In genomic region chr4:135904810-135905209, GRCm38 (mm10) we compare ENCODE assay signal across 26 mouse cellular contexts. TPM values are rescaled to one million over a fixed set of nuclear protein-coding genes. Genes with fewer than 3 reads are reported as not detected.
DNase-seq lines count a peak whose midpoint lies in the region; ATAC-seq and TF ChIP-seq lines count a peak whose summit lies in the region.
"Had no signal": no experiment of that assay in that cellular context is flagged by ENCODE, and none has a peak within 500 bp of the region (broad histone marks: within the 10 kb centered on the region; RNA-seq: fewer than 3 reads in every experiment).

No protein-coding gene starts in this region.

- no peak for DNase-seq in spleen, adult 2 months (ENCODE audit: low read depth in 1 of 2, low spot score in 2 of 2)
- DNase-seq in spleen, postnatal 4 days (ENCODE audit: low spot score in 2 of 2): no peak
- peak; percentile 51 to 69 for DNase-seq in CD8-positive naive resting alpha-beta T cell, adult 2 months (ENCODE audit: low read depth in 2 of 2, low spot score in 2 of 2)
- DNase-seq in induced T-regulatory cell, adult 2 months (ENCODE audit: low read depth): peak; percentile 37
- peak; percentile 44 for DNase-seq in naive thymus-derived CD4-positive, alpha-beta T cell, adult 2 months (ENCODE audit: low read depth)
- no peak for DNase-seq in ovary, postnatal 10 days (ENCODE audit: low spot score)
- DNase-seq in heart, adult 8-10 months (ENCODE audit: low spot score): no peak
- DNase-seq: adrenal gland, postnatal 10 days; adrenal gland, postnatal 25 days; B cell, adult 2 months; cerebellum, adult 11 months; cerebellum, adult 18-20 months; cerebellum, adult 8-10 months; cerebellum, adult 9-11 months; cerebellum, postnatal 14 days; cerebellum, postnatal 36 days; embryo, embryonic 11 days had no signal

- no peak for ATAC-seq in heart, embryonic 12.5 days (ENCODE audit: insufficient number of reproducible peaks, low FRiP score)
- ATAC-seq: activated CD4-positive, CD25-positive, alpha-beta regulatory T cell, adult 4 months; forebrain, embryonic 14.5 days; forebrain, embryonic 16.5 days had no signal

- TF ChIP-seq POLR2A in spleen, adult 2 months (IDR thresholded peaks at IDR 0.05; ENCODE audit: low read depth, low read length): no peak

- peaks cover 14% of the 10 kb centered on the region for H3K36me3 ChIP-seq in spleen, adult 2 months (ENCODE audit: control insufficient read depth, insufficient read depth, low read length)
- H3K36me3 ChIP-seq in heart, embryonic 12.5 days: no peaks in the 10 kb centered on the region
- H3K36me3 ChIP-seq: embryonic facial prominence, embryonic 13.5 days; embryonic facial prominence, embryonic 15.5 days; forebrain, embryonic 10.5 days; forebrain, embryonic 12.5 days had no signal

- H3K4me2 ChIP-seq in heart, embryonic 12.5 days: no peak overlapping the region
- H3K4me2 ChIP-seq: embryonic facial prominence, embryonic 13.5 days; embryonic facial prominence, embryonic 15.5 days; forebrain, embryonic 12.5 days had no signal

- no peaks in the 10 kb centered on the region; the same call in 1 of the 2 replicates for H3K9me3 ChIP-seq in heart, embryonic 12.5 days (replicated peaks)
- H3K9me3 ChIP-seq: embryonic facial prominence, embryonic 13.5 days; embryonic facial prominence, embryonic 15.5 days; forebrain, embryonic 10.5 days; forebrain, embryonic 12.5 days had no signal

- H3K27me3 ChIP-seq in spleen, adult 2 months (ENCODE audit: control insufficient read depth, insufficient read depth, low read length): no peaks in the 10 kb centered on the region
- H3K27me3 ChIP-seq in heart, embryonic 12.5 days (replicated peaks): 0 out of 2 replicates have a peak, but pooled peaks cover 6% of the 10 kb centered on the region
- H3K27me3 ChIP-seq: embryonic facial prominence, embryonic 13.5 days; embryonic facial prominence, embryonic 15.5 days; forebrain, embryonic 12.5 days had no signal

- no peak overlapping the region for H3K4me3 ChIP-seq in spleen, adult 2 months (ENCODE audit: extremely low read depth, insufficient read depth, insufficient read length)
- no peak overlapping the region for H3K4me3 ChIP-seq in heart, embryonic 12.5 days
- H3K4me3 ChIP-seq: embryonic facial prominence, embryonic 13.5 days; embryonic facial prominence, embryonic 15.5 days; erythroblast, embryonic 14.5 days; forebrain, embryonic 10.5 days; forebrain, embryonic 12.5 days had no signal

- no peak overlapping the region for H3K9ac ChIP-seq in heart, embryonic 12.5 days
- H3K9ac ChIP-seq: embryonic facial prominence, embryonic 13.5 days; embryonic facial prominence, embryonic 15.5 days; forebrain, embryonic 12.5 days had no signal

- peak overlapping the region; percentile 55 for H3K27ac ChIP-seq in spleen, adult 2 months (ENCODE audit: insufficient read depth, low read length)
- no peak overlapping the region for H3K27ac ChIP-seq in heart, embryonic 12.5 days (ENCODE audit: poor library complexity, severe bottlenecking)
- H3K27ac ChIP-seq: embryonic facial prominence, embryonic 13.5 days; embryonic facial prominence, embryonic 15.5 days; forebrain, embryonic 10.5 days; forebrain, embryonic 12.5 days had no signal

- 46% methylated on average over 1 of the region's 1 CpGs for WGBS in spleen, adult 2 months
- 74% methylated on average over 1 of the region's 1 CpGs for WGBS in heart, embryonic 12.5 days

- H3K4me1 ChIP-seq in spleen, adult 2 months (ENCODE audit: control insufficient read depth, insufficient read depth, insufficient read length): peaks cover 35% of the 10 kb centered on the region; the same call in 1 of the 2 replicates
- H3K4me1 ChIP-seq in heart, embryonic 12.5 days (replicated peaks): peaks cover 7% of the 10 kb centered on the region
- H3K4me1 ChIP-seq: embryonic facial prominence, embryonic 13.5 days; embryonic facial prominence, embryonic 15.5 days; forebrain, embryonic 10.5 days; forebrain, embryonic 12.5 days had no signal

- no peak for TF ChIP-seq CTCF in spleen, adult 2 months (IDR thresholded peaks at IDR 0.05; ENCODE audit: extremely low read depth, insufficient read depth, insufficient read length, insufficient replicate concordance)

RNA-seq across cellular contexts. Expression of gene Cnr2, which starts 9.6 kb away (rescaled TPM):
- polyA plus RNA-seq in spleen, adult 2 months (2012; rRNA removed): 44.8 and 47.2 TPM in 2 replicates
- total RNA-seq in heart, adult 8-10 months (2022): under 1 TPM; 0.22 to 0.57 (median 0.36) TPM
- 0.46 and 0.70 TPM in 2 replicates for polyA plus RNA-seq in heart, embryonic 12.5 days (2016; fragmentation: Nextera tagmentation; extraction: Ambion mirVana)
- polyA plus RNA-seq: erythroblast, embryonic 14.5 days; forebrain, embryonic 16.5 days had no signal

RNA-seq across cellular contexts. Expression of gene Fuca1, which starts 15.7 kb away (rescaled TPM):
- 45.7 TPM in 2 replicates for polyA plus RNA-seq in spleen, adult 2 months (2012; rRNA removed)
- total RNA-seq in heart, adult 8-10 months (2022): 10 to 100 TPM; 29.8 to 40.8 (median 34.6) TPM
- 36.4 and 41.7 TPM in 2 replicates for polyA plus RNA-seq in heart, embryonic 12.5 days (2016; fragmentation: Nextera tagmentation; extraction: Ambion mirVana)

RNA-seq across cellular contexts. Expression of gene Pnrc2, which starts 31.2 kb away (rescaled TPM):
- polyA plus RNA-seq in spleen, adult 2 months (2012; rRNA removed): 12.2 and 14.7 TPM in 2 replicates
- 10 to 100 TPM; 51.2 to 75.7 (median 66.5) TPM for total RNA-seq in heart, adult 8-10 months (2022)
- 124 and 131 TPM in 2 replicates for polyA plus RNA-seq in heart, embryonic 12.5 days (2016; fragmentation: Nextera tagmentation; extraction: Ambion mirVana)

RNA-seq across cellular contexts. Expression of gene Hmgcl, which starts 41.4 kb away (rescaled TPM):
- 27.9 and 32.4 TPM in 2 replicates for polyA plus RNA-seq in spleen, adult 2 months (2012; rRNA removed)
- 10 to 100 TPM; 83.3 to 91.3 (median 85.0) TPM for total RNA-seq in heart, adult 8-10 months (2022)
- 70.4 and 74.5 TPM in 2 replicates for polyA plus RNA-seq in heart, embryonic 12.5 days (2016; fragmentation: Nextera tagmentation; extraction: Ambion mirVana)

RNA-seq across cellular contexts. Expression of gene Srsf10, which starts 49.3 kb away (rescaled TPM):
- 68.0 and 109 TPM in 2 replicates for polyA plus RNA-seq in spleen, adult 2 months (2012; rRNA removed)
- total RNA-seq in heart, adult 8-10 months (2022): 10 to 100 TPM; 33.2 to 42.3 (median 37.9) TPM
- polyA plus RNA-seq in heart, embryonic 12.5 days (2016; fragmentation: Nextera tagmentation; extraction: Ambion mirVana): 178 and 189 TPM in 2 replicates

Comparison
In these comparisons a context has a peak if more than half of its experiments do, and no peak if none do; other contexts are left out.
1. DNase-seq: peak in CD8-positive naive resting alpha-beta T cell, adult 2 months (2 of 2), induced T-regulatory cell, adult 2 months (single experiment) and naive thymus-derived CD4-positive, alpha-beta T cell, adult 2 months (single experiment); none in spleen, adult 2 months (0 of 2), spleen, postnatal 4 days (0 of 2), ovary, postnatal 10 days (single experiment) and heart, adult 8-10 months (single experiment).
2. RNA of gene Cnr2, which starts 9.6 kb away (polyA plus RNA-seq): 44.8 to 47.2 TPM in spleen, adult 2 months; 0.46 to 0.70 TPM in heart, embryonic 12.5 days; every median in the first group is over 10 times any median in the second.